Mouse (Mus musculus): ENCODE measurements at regions not wholly inside any gene's neighbourhood (a gene's known extent, or its start where the extent isn't known, plus 50 kb on each side); places are given as distances from the start of the nearest gene placed in this dataset.
A peak's percentile ranks its signal among the peaks of the same experiment; 100 is the strongest.
"Not testable (repeated sequence)": the region's sequence is repeated elsewhere in the genome, so short reads cannot be mapped to it uniquely, and the experiment has no call there.

- DNase-seq (ENCODE audit: inconsistent ontology term), result no peak
Observed at GRCm38 (mm10) chr16:79312702-79313101, 221.8 kb upstream of the Tmprss15 start.

GRCm38 (mm10) chr16:79308541-79308940 lies 217.6 kb upstream of the Tmprss15 start:
- no peak for DNase-seq (ENCODE audit: inconsistent ontology term)

GRCm38 (mm10) chr16:79296621-79297020 lies 205.7 kb upstream of the Tmprss15 start:
- DNase-seq (ENCODE audit: inconsistent ontology term), result not testable (repeated sequence)

GRCm38 (mm10) chr16:79279006-79279405 lies 188.1 kb upstream of the Tmprss15 start:
- no peak for DNase-seq (ENCODE audit: inconsistent ontology term)

GRCm38 (mm10) chr16:79256525-79256924 lies 165.6 kb upstream of the Tmprss15 start:
- DNase-seq (ENCODE audit: inconsistent ontology term), result no peak

GRCm38 (mm10) chr16:79256084-79256483 lies 165.2 kb upstream of the Tmprss15 start:
- no peak for DNase-seq (ENCODE audit: inconsistent ontology term)

GRCm38 (mm10) chr16:79240857-79241491 lies 150.1 kb upstream of the Tmprss15 start:
- DNase-seq (ENCODE audit: inconsistent ontology term), result no peak

GRCm38 (mm10) chr16:79240191-79240590 lies 149.3 kb upstream of the Tmprss15 start:
- DNase-seq (ENCODE audit: inconsistent ontology term), result no peak

- DNase-seq (ENCODE audit: inconsistent ontology term), result peak; percentile 89
Observed at GRCm38 (mm10) chr16:79191196-79191595, 100.3 kb upstream of the Tmprss15 start.

- peak; percentile 56 for DNase-seq (ENCODE audit: inconsistent ontology term)
Observed at GRCm38 (mm10) chr16:79186471-79186870, 95.6 kb upstream of the Tmprss15 start.

- no peak for DNase-seq (ENCODE audit: inconsistent ontology term)
Observed at GRCm38 (mm10) chr16:79182474-79182873, 91.6 kb upstream of the Tmprss15 start.

GRCm38 (mm10) chr16:79177299-79177999 lies 86.6 kb upstream of the Tmprss15 start:
- no peak for DNase-seq (ENCODE audit: inconsistent ontology term)

GRCm38 (mm10) chr16:79176832-79177243 lies 85.9 kb upstream of the Tmprss15 start:
- DNase-seq (ENCODE audit: inconsistent ontology term), result peak; percentile 82

- peak; percentile 23 for DNase-seq (ENCODE audit: inconsistent ontology term)
Observed at GRCm38 (mm10) chr16:79168193-79168592, 77.3 kb upstream of the Tmprss15 start.

- DNase-seq (ENCODE audit: inconsistent ontology term), result no peak
Observed at GRCm38 (mm10) chr16:79142813-79143212, 51.9 kb upstream of the Tmprss15 start.
